Mouse (Mus musculus) c-Kit-positive CD71-negative TER-119-negative erythroid progenitor cells, embryonic 14.5 days (primary cell): ENCODE results near the gene Basp1.
"Not testable (repeated sequence)": the region's sequence is repeated elsewhere in the genome, so short reads cannot be mapped to it uniquely, and the experiment has no call there.

Experiments
- DNase-seq: peaks from one replicate; pipeline ENCODE4 v3.0.0-alpha.2; 2013; ENCODE audit warnings: low read depth

Basp1 gene

DNA sequence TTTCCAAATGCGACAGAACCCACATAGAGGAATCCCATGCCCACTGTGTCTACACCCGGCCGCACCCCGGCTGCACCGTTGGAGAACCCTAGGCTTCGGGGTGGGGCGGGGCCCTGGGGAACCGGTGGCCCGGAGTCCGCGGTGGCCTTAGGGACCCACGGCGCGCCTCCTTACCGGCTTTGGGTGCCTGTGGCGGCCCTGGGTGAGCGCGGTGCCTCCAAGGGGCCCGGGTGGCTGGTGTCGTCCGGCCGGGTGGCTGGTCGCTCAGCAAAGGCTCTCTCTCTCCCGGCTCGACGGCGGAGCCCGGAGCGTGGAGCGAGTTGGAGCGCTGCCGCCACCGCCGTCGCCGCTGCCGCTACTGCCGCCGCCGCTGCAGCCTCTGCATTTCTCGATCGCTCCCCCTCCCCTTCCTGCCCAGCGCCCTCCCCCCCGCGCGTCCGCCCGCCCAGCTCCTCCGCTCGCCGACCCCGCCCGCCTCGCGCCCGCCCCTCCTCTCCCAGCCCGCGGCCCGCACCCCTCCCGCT lies at the start of gene Basp1:
Gene Basp1 (minus strand): TSS at position 387 of the 524 bp plus-strand sequence.
- DNase-seq = no peak

DNA sequence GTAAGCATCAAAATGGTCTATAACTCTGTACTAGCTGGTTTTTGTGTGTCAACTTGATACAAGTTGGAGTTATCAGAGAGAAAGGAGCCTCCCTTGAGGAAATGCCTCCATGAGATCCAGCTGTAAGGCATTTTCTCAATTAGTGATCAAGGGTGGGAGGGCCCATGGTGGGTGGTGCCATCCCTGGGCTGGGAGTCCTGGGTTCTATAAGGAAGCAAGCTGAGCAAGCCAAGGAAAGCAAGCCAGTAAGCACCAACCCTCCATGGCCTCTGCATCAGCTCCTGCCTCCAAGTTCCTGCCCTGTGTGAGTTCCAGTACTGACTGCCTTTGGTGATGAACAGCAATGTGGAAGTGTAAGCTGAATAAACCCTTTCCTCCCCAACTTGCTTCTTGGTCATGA lies 49.5 kb upstream of the Basp1 start:
- not testable (repeated sequence) for DNase-seq

DNA sequence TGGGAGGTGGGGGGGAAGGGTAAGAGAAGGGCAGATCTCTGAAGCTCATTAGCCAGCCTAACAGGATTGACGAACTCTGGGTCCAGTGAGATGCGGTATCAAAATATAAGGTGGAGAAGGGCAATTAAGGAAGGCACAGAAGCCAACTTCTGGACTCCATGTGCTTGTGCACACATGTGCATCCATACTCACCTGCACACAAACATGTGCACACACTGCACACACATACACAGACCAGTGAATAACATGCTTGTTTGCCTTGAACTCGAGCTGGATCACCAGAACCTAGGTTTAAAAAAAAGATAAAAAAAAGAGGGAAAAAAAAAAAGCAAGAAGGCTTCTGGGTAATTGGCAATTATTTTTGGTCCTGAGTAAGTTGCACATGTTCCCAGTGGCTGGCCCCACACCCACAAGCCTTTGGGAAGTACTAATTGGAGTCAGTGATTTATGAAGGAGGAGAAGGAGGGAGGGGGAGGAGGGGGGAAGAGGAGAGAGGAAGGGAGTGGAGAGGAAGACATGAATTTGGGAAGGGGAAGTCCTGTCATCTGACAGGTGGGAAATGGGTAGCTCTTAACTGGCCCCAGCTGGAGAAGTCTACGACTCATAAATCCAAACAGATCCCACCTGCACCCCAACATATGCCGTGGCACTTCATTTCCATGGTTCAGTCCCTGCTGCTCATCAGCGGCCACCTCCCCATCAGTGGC lies 48.6 kb upstream of the Basp1 start:
- DNase-seq = no peak

DNA sequence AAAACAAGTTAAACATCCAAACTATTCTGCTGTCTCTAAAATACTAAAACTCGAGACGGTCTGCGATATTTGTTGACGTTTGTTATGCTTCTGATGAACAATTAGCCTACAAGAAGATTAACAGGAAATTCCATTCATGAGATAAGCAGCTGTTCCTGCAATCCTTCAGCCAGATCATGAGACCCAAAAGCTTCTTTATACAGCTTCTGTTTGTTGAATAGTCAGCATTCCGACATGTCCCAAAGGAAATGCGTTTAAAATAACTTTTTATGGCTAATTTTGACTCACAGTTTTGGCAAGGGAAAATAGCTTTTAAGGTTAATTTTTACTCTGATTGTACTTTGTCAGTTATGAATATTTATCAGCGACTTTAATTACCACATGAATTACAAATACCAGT lies 46.3 kb upstream of the Basp1 start:
- DNase-seq = no peak

DNA sequence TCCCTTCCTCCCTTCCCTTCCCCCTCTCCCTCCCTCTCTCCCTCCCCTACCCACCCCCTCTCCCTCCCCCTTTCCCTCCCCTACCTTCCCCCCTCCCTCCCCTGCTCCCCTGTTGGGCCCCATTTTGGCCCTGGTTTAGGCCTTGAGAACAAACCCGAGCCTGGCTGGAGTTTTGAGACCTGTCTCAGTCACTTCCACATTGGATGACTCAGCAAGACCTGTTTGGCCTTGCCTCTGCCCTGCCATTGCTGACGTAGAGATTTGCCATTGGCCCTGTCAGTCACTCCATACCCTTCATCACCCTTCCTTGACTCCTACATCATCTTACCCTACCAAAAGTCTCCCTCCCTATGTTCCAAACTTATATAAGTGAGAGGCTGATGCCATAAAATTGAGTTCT lies 43.9 kb upstream of the Basp1 start:
- DNase-seq = no peak

DNA sequence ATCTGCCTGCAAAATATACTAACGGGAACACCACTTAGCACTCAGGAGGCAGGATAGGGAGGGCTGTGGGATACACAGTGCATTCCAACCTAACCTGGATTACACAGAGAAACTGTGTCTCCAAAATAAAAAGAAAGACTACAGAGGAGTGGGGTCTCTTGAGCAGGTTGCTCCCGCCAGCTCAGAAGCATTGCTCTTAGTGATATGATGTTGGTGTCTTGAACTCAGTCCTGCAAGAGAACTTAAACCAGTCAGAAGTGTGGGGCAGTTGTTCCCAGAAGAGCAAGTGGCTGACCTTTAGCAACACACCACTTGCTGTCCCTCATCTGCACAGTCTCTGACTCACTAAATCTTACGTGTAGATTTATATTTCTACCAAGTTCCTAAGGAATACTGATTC lies 40.0 kb upstream of the Basp1 start:
- no peak for DNase-seq

DNA sequence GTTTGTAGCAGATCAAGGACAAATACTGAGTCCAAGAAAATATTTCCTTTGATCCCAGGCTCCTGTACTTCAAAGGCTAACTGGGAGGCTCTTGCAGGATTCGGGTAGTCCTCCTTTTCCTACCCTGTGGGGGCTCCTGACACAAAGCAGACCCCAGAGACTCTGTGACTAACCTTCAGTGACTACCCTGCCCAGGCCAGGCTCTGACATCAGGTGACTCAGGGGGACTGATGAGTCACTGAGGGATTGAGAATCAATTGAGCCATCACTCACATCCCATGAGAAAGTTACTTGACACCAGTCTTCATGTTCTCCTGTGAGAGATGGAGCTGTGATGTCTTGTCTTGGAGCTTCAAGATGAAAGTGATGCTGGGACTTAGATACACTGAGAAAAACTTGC lies 35.8 kb upstream of the Basp1 start:
- no peak for DNase-seq

DNA sequence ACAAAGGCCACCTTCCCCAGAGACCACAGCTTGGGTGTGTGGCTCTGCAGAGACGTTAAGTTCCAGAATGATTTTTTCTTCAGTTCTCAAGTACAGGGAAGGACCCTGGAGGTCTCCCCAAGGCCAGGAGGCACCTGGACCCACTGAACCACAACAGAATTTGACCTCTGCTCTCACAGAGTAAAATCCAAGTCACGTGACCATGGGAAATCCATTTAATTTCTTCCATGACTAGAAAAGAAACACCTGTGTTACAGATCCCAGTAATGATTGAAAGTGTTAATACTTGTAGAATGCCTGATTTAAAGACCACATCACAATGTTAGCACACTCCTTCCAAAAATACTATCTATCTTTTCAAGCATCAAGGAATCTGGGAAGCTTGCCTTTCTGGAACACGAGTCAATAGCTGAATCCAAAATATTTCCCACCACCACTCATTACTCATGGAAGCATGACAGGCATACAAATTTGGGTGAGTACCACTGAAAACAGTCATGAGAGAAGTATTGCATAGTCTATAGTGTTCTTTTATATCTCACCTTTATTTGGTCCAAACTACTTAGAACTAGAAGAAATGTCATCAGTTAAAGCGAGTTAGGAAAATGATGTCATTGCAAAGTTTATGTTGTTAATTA lies 35.3 kb upstream of the Basp1 start:
- no peak for DNase-seq

DNA sequence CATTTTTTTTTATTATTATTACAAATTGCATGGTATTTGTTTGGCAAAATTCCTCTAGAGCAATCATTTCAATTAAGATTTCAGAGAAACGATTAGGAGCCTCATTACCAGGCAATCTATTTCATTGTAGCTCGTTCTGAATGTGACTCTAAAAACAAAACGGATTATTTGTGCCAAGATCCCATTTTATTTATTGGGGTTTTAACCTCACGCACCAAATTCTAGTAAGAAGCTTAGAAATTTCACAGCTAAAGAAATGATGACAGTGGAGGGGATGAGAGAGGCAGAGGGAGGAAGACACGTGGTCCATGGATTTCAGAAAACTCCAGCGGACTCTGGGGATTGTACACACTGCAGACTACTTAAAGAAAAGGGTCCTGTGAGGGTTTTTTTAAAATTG lies 33.6 kb upstream of the Basp1 start:
- no peak for DNase-seq

DNA sequence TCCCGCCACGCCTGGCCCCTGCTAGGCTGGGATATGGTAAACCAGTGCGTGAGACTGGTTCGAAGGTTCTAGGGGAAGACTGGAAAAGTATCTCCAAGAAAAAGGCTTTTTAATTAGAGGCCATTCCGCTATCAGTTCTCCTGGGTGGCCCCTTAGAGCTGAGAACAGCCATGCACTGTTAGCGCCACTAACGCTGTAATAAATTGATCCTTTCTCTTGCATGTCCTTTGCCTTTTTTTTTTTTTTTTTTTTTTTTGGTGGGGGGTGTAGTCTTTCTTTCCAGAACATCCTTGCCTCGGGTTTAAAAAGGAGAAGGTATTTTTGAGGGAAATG lies 32.6 kb upstream of the Basp1 start:
- DNase-seq = no peak

DNA sequence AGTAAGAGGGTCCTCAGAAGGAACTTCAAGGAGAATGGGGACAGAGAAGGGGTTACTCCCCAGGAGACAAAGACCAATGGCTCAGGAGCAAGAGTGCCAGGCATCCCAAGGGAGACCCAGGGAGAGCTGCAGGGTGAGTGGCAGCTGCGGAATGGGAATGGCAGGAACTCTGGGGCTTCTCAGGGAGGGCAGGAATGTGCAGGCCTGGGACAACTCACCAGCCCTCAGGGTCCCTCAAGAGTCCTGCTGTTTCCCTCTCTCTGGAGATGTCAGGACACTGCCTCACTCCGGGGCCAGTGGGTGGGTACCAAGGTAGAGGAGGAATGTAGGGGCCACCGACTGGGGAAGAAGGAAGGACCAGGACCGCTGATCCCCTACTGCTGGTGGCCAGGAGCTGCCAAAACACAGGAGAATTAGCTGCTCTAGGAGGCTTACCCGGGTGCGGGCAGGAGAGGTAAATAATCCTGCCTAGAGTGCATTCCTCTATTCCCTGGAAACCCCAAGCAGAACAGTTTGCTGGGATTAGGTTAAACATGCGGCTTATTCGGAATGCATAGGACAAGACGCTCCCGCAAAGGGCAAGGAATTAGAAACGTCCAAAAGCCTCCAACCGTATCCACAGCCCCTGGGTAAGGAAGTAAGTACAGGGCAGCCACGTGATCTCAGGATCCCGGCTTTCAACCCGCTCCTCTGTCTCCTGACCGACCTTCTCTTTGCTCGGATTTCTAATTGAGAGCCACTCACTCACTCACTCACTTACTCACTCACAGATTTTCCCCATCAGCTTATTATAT lies 32.0 kb upstream of the Basp1 start:
- no peak for DNase-seq

DNA sequence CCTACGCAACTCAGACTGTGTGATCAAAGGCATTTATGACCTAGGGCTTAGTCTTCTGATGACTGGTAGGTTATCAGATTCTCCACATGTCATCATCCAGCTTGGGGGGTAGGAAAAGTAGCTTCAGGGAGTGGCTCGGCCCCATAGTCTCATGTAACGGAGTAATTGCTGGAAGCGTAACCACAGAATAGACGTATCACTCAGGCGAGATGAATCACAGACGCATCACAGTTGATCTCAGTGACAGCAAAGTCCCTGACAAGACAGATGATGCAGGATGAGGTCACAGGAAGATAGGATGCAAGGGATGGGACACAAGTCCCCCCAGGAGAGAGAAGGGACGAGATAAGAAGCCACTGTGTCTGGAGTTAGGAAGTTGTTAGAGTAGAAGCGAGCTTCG lies 30.6 kb upstream of the Basp1 start:
- DNase-seq = no peak

DNA sequence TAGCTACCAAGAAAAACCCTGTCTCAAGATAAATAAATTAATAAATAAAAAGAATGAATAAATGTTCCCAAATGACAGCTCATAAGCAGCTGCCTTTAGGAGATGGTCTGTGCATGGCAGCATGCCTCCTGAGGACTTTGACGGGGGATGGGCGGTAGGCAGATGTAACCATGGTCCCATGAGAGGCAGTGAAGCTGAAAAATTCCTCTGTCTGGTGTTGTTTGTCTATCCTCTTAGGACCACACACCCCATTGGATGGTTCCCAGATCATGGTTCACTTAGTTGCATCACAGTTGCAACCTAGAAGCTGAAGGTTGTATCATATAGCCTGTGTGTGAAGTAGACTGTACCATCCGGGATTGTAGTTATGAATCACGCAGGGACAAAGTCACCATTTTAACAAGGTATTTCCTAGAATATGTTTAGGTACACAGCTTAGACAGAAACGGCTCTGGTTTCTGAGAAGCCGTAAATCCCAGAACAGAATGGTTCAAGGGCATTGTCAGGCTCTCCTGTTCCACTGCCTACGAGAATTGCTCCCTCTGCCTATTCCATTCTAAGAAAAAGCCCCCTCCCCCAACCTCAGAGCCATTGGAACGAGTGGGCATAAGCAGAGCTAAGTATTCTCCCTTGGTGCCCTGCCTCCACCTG lies 29.7 kb upstream of the Basp1 start:
- DNase-seq = no peak

DNA sequence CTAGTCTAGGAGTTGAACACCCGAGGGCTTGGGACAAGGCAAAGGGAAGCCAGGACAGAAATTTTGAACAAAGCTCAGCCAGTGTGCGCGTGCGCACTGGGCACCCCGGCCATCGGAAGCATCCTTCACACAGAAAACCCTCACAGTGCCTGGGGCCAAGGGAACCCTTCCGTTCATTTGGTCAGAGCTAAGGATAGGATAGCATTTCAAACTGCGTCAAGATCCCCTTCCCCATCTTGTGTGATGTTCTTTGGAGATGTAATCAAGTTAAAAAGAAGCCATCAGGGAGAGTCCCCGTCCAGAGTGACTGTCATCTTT lies 28.3 kb upstream of the Basp1 start:
- DNase-seq = no peak

DNA sequence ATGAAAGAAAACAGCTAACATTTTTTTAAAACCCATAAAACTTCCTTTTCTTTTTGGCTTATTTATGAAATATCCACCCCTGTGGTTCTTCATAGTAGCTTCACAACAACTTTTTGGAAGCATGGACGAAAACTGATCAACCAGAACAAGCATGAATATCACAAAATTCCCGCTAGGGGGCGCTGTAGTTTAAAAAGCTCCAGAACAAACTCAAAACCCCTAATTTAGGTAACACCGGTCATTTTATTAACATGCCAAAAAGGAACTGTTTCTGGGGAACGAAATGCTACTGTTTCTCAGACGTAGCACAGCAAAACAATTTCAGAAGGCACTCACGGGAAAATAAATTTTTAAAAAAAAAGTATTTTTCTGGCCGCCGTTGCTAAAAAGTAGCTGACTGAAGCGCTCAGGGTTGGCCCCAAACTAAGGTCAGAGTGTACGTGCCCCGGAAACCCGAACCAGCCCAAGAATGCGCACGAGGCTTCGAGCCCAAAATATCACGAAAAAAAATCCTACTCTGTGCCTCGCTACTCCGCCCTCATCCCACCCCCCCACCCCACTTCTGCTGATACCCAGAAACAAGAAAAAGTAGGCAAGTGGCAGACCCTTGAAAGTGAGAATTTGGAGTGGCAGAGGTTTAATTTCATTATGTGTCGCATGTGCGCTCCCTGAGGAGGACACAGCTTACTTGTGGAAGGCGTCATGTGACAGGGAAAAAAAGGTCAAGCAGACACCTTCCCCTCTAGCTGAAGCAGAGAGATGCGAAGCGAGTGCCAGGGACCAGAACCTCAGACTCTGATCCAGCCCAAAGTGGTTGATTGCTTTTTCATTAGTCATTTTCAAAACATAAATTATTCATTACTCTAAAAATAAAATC lies 27.7 kb upstream of the Basp1 start:
- peak; percentile 81 for DNase-seq

DNA sequence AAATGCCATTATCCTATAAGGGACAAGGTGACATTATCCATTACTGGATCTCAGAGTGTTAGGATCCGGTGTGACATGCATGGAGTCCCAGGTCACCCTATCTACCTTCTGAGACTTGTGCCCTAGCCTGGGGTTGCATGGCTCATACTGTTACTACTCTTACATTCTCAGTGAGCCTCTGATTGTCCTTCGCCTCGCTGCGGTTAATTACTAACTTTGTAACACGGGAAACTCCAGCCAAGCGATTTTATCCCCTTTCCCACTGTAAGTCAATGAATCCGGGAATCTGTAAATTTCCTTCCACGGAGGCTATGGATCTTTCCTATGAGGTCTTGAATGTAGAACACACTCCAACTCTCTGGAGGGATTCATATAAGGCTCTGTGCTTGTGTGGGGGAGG lies 26.8 kb upstream of the Basp1 start:
- DNase-seq = no peak

DNA sequence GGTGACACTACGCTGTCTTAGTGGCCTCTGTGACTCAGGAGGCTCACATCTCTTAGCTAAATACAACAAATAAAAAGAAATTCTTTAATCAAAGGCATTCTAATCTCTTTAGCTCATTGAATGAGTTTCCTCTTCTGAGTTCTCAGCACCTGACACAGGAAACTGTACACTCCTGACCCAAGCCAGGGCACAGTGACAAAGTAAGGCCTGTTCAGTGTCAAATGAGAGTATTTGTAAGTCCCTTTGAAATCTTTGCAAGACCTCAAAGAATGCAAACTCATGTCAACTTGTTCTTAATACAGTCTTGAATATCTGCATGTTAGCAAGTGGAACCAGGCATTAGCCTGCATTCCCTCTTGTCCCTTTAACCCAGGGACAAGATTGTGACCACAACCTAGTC lies 18.8 kb upstream of the Basp1 start:
- no peak for DNase-seq

DNA sequence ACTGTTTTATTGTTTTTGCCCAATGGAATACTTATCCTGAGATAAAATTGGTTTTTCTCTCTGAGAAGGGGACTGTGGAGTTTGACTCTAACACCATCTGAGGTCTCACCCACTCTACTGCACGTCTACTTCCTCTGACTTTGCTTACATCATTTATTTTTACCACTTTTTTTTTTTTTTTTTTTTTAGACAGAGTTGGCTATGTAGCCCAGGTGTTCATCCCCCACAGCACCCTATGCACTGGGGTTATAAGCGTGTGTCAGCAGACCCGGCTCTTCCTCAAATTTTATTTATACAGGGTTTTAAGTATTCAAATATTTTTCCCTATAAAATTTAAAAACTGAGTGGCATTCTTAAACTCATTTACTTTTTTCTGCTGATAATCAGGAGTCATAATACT lies 16.6 kb upstream of the Basp1 start:
- DNase-seq = no peak

DNA sequence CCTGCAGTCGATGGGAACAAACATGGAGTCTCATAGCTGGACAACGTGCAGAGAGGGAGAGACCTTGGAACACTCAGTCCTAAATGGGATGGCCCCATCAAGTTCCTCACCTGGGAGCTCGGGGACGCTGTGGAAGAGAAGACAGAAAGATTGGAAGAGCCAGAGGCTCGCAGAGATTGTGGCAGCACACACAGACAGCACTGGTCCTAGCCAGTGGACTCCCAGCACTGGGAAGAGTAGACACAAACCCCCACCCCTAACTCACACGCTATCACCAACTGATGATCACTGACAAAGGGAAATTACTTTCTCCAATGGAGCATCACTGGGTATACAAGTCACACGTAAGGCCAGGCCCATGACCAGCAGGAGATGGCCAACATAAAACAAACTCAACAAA lies 15.4 kb upstream of the Basp1 start:
- no peak for DNase-seq

DNA sequence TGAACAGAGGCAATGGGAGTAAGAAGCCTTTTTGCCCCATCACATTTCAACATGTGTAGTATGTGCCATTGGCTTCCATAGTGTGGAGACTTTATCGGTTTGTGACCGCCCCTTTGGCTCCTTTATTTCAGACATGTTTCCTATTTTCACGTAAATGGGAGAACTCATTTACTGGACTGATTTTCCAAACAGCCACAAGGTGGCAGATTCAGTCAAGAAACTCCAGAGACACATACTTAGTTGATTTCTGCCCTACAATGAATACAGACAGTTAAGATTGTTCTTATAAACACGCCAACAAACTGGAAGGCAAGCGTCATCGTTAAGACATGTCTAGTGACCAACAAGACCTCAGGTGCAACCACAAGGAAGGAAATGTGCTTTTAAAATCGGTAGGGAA lies 15.0 kb upstream of the Basp1 start:
- no peak for DNase-seq

DNA sequence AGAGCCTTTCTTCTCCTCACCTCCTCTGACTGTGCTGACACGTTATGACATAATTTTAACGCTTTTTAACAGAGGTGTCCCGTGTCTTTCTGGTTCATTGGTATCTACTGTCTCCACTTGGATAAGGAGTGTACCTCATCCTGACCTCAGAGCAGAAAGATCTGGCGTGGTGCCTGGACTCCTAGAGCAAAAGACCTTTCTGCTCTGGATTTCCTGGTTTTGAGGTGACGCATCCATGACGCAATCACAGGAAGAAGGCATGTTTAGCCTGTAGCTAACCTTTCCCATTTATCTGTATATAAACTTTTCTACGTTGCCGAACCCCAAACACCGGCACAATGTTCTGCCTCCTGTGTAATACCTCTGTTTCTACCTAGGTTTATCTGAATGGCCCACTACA lies 6.7 kb upstream of the Basp1 start:
- no peak for DNase-seq

DNA sequence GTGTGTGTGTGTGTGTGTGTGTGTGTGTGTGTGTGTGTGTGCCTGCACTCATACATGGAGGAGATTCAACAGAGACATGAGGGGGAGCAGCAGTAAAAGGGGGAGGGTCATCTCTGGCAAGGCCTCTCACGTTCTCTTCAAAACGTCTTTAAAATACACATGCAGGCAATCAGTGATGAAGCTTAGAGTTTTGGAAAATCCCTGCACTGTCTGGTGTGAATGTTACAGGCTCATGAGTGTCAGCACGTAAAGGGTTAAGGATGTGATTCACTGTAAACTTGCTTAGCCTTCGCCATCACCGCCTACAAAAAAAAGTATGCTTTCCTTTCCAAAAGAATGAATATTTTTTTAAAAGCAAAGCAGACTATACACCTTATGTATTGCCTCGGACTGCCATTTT lies 2.8 kb upstream of the Basp1 start:
- no peak for DNase-seq
